13 mouse cellular contexts compared by ENCODE assay signal in genomic region chr1:180384486-180384885, GRCm38 (mm10). TPM values are rescaled to one million over a fixed set of nuclear protein-coding genes. Genes with fewer than 3 reads are reported as not detected.
DNase-seq lines count a peak whose midpoint lies in the region; ATAC-seq and TF ChIP-seq lines count a peak whose summit lies in the region.
"Had no signal": no experiment of that assay in that cellular context is flagged by ENCODE, and none has a peak within 500 bp of the region (broad histone marks: within the 10 kb centered on the region; RNA-seq: fewer than 3 reads in every experiment).

No protein-coding gene starts in this region.

- TF ChIP-seq CTCF in layer of hippocampus, adult 2 months (conservative IDR thresholded peaks at IDR 0.05): no peak
- TF ChIP-seq CTCF in lung, adult 2 months (IDR thresholded peaks at IDR 0.05; ENCODE audit: insufficient read depth, low read length): no peak
- no peak for TF ChIP-seq CTCF in cerebellum, adult 2 months (IDR thresholded peaks at IDR 0.05; ENCODE audit: borderline replicate concordance, insufficient read depth, low read depth, low read length)

- no peak overlapping the region for H3K9ac ChIP-seq in ES-E14 (ENCODE audit: insufficient read depth, low read depth, low read length, poor library complexity, severe bottlenecking)
- H3K9ac ChIP-seq: forebrain, embryonic 13.5 days; limb, embryonic 12.5 days had no signal

- peak; percentile 25; the same call in 1 of the 2 replicates for TF ChIP-seq POLR2A in lung, adult 2 months (IDR thresholded peaks at IDR 0.05; ENCODE audit: borderline replicate concordance, extremely low read depth, low read depth, low read length)
- no peak for TF ChIP-seq POLR2A in cerebellum, adult 2 months (IDR thresholded peaks at IDR 0.05; ENCODE audit: borderline replicate concordance, insufficient read depth, low read length)

- WGBS in lung, adult 2 months: 38% methylated on average over 10 of the region's 10 CpGs
- 57% methylated on average over 10 of the region's 10 CpGs for WGBS in cerebellum, adult 2 months

- ATAC-seq in erythroblast, adult 5-6 weeks (replicated peaks; ENCODE audit: low FRiP score, poor library complexity, severe bottlenecking): no peak
- ATAC-seq: forebrain, embryonic 13.5 days had no signal

- no peak overlapping the region for H3K4me3 ChIP-seq in layer of hippocampus, adult 2 months
- no peak overlapping the region for H3K4me3 ChIP-seq in ES-E14 (ENCODE audit: insufficient read depth in 1 of 2, low read depth in 1 of 2, low read length in 2 of 2, poor library complexity in 1 of 2, severe bottlenecking in 1 of 2)
- no peak overlapping the region for H3K4me3 ChIP-seq in lung, adult 2 months (replicated peaks; ENCODE audit: extremely low read depth, low read depth, low read length)
- no peak overlapping the region for H3K4me3 ChIP-seq in cerebellum, adult 2 months (replicated peaks; ENCODE audit: insufficient read depth, low read depth, low read length)
- H3K4me3 ChIP-seq: forebrain, embryonic 13.5 days; limb, embryonic 12.5 days; megakaryocyte, embryonic 14.5 days had no signal

- H3K9me3 ChIP-seq in ES-E14 (ENCODE audit: control insufficient read depth, insufficient read depth, low read depth, low read length): no peaks in the 10 kb centered on the region
- H3K9me3 ChIP-seq: forebrain, embryonic 13.5 days; limb, embryonic 12.5 days; megakaryocyte, embryonic 14.5 days had no signal

- H3K4me1 ChIP-seq in ES-E14 (ENCODE audit: control insufficient read depth in 2 of 2, insufficient read depth in 2 of 2, low read length in 2 of 2, poor library complexity in 1 of 2): peaks cover 7 to 17% of the 10 kb centered on the region in 2 experiments; a peak in 3 of 4 replicates
- peaks cover 39% of the 10 kb centered on the region for H3K4me1 ChIP-seq in lung, adult 2 months (ENCODE audit: control insufficient read depth, insufficient read depth, low read length)
- H3K4me1 ChIP-seq in cerebellum, adult 2 months (ENCODE audit: control insufficient read depth, insufficient read depth, low read length): no peaks in the 10 kb centered on the region; the same call in 1 of the 2 replicates

- DNase-seq in adrenal gland, postnatal 36 days: peak; percentile 48 to 58
- no peak for DNase-seq in adrenal gland, postnatal 4 days (ENCODE audit: low spot score in 2 of 2)
- DNase-seq in layer of hippocampus, adult 2 months (ENCODE audit: low spot score in 2 of 2): peak; percentile 56 to 70
- no peak for DNase-seq in layer of hippocampus, postnatal 25 days (ENCODE audit: extremely low spot score in 1 of 2, low spot score in 1 of 2)
- peak; percentile 41 for DNase-seq in ES-E14 (ENCODE audit: low read depth, low spot score)
- peak; percentile 61 for DNase-seq in lung, adult 2 months
- DNase-seq in cerebellum, adult 2 months: no peak
- DNase-seq: embryo, embryonic 11 days; kidney, adult 9 months had no signal

- peak overlapping the region; percentile 86 for H3K27ac ChIP-seq in layer of hippocampus, adult 2 months
- no peak overlapping the region for H3K27ac ChIP-seq in ES-E14 (ENCODE audit: insufficient read depth, low read depth, low read length, poor library complexity, severe bottlenecking)
- no peak overlapping the region for H3K27ac ChIP-seq in cerebellum, adult 2 months (ENCODE audit: insufficient read depth, low read length)
- H3K27ac ChIP-seq: forebrain, embryonic 13.5 days; limb, embryonic 12.5 days had no signal

- no peaks in the 10 kb centered on the region for H3K36me3 ChIP-seq in ES-E14 (ENCODE audit: control insufficient read depth, insufficient read depth, low read length, poor library complexity, severe bottlenecking)
- H3K36me3 ChIP-seq: limb, embryonic 12.5 days had no signal

- H3K27me3 ChIP-seq in cerebellum, adult 2 months (ENCODE audit: control insufficient read depth, insufficient read depth, low read length): no peaks in the 10 kb centered on the region
- H3K27me3 ChIP-seq: forebrain, embryonic 13.5 days; limb, embryonic 12.5 days; megakaryocyte, embryonic 14.5 days had no signal

- in situ Hi-C loops in ES-E14 (cut with MboI; ENCODE audit: low sequenced_read_pairs in 2 of 2, unreplicated experiment in 2 of 2): no loop called here

TF ChIP-seq in ES-E14, 5 proteins besides CTCF, POLR2A, EP300 and RAD21:
- TF ChIP-seq ZC3H11A (IDR thresholded peaks at IDR 0.05; ENCODE audit: borderline replicate concordance, low read depth, low read length) (no peak), HCFC1 (IDR thresholded peaks at IDR 0.05; ENCODE audit: borderline replicate concordance, insufficient read depth, low read length) (no peak), MAFK (IDR thresholded peaks at IDR 0.05; ENCODE audit: insufficient read depth, low read depth, low read length) (no peak), CHD2 (IDR thresholded peaks at IDR 0.05; ENCODE audit: low read depth, low read length) (no peak)
TF ChIP-seq in ES-E14: peak in this region for 0.

RNA-seq across cellular contexts. Expression of gene Itpkb, which starts 54.2 kb away (rescaled TPM):
- 10 to 100 TPM; 58.5 to 71.5 TPM for total RNA-seq in adrenal gland, postnatal 36 days (2021)
- total RNA-seq in adrenal gland, postnatal 4 days (2021): 10 to 100 TPM; 73.5 to 77.8 TPM
- 10 to 100 TPM; 26.3 to 28.3 TPM for total RNA-seq in layer of hippocampus, adult 2 months (2021)
- total RNA-seq in layer of hippocampus, postnatal 25 days (2021): 10 to 100 TPM; 24.4 to 26.5 TPM
- total RNA-seq in ES-E14 (2012; rRNA removed): 2.8 and 3.3 TPM in 2 replicates
- polyA plus RNA-seq in lung, adult 2 months (2012; rRNA removed): 51.3 and 55.6 TPM in 2 replicates
- 2.3 and 4.0 TPM in 2 replicates for total RNA-seq in erythroblast, adult 5-6 weeks (2015; ENCODE audit: low replicate concordance)
- total RNA-seq in erythroblast, adult 5-6 weeks (2017; ENCODE audit: low replicate concordance): 2.4 and 3.2 TPM in 2 replicates
- polyA plus RNA-seq in cerebellum, adult 2 months (2012; rRNA removed): 31.8 and 34.1 TPM in 2 replicates

Comparison
In these comparisons a context has a peak if more than half of its experiments do, and no peak if none do; other contexts are left out.
1. DNase-seq: peak in adrenal gland, postnatal 36 days (2 of 2), layer of hippocampus, adult 2 months (2 of 2), ES-E14 (single experiment) and lung, adult 2 months (single experiment); none in adrenal gland, postnatal 4 days (0 of 2), layer of hippocampus, postnatal 25 days (0 of 2) and cerebellum, adult 2 months (0 of 2).